Mouse (Mus musculus) embryo, embryonic 10 days (tissue): ENCODE measurements at regions not wholly inside any gene's neighbourhood (a gene's known extent, or its start where the extent isn't known, plus 50 kb on each side); places are given as distances from the start of the nearest gene placed in this dataset.

ENCODE experiments used
- DNase-seq: peaks from one replicate; pipeline ENCODE4 v3.0.0-alpha.2; 2015; ENCODE audit warnings: low spot score

DNA sequence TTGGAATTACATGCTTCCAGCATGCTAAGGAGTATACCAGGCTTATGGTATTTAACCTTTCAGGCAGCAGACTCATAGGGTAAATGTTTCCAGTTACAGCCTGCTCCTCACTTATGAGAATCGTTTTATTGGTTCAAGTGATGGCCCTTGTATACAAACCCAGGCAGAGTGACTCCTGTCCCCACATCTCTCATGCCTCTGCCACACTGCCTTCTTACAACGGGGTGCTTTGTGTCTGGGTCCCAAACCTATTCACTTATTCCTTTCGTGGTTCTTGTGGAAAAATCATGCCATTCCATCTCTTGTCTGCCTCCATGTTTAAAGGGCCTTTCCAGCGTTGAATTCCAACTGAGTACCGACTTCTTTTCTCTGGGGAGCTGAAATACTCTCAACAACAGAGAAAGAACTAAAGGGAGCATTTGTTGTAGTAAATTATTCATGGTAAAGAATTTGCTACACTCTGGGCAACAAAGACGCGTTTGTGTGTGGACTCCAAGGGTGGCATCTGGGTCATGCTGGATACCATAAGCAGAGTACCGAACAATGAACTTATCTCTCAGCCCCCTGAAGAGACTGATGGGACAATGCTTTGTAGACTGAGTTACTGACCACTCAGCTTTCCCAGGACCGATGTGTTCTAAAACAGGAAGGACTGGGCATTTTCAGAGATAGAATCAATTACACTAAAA is 291.6 kb downstream of the Pten start:
- peak; percentile 18 for DNase-seq

DNA sequence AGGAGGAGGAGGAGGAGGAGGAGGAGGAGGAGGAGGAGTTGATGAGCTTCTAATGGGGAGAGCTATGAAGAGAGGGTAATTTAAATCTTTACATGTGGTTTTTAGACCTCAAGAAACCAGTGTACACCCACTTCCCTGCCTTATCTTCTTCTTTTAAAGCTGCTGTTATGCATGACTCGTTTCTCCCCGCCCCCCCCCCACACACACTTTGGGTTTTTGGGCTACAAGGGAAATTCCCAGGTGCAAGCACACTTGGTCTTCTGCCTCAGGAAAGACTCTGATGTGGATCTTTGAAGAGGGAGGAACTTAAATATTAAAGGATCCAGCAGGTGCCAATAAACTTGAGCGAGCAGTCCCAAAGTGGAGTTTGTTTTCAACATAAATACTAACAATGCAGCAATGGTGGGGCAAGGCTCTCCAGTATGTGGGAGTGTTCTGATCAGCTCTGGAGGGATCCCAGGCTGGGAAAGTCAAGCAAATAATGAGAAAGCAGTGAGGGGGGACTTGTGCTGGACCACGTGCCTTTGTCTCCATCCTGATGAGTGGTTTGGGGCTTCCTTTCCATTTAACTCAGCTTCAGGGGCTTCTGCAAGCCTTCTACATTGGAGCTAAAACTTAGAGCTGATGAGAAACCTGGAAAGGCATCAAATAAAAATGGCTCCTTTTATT is 296.0 kb downstream of the Pten start:
- DNase-seq, result no peak

GRCm38 (mm10) chr19:33056372-33056791 is 299.1 kb downstream of the Pten start:
- no peak for DNase-seq

GRCm38 (mm10) chr19:33061006-33061405 is 303.7 kb downstream of the Pten start:
- no peak for DNase-seq

GRCm38 (mm10) chr19:33062165-33063058 is 305.1 kb downstream of the Pten start:
- no peak for DNase-seq

- DNase-seq, result peak; percentile 21
Measured at GRCm38 (mm10) chr19:33065274-33066200, 308.2 kb downstream of the Pten start.

GRCm38 (mm10) chr19:33068351-33068955 is 311.2 kb downstream of the Pten start:
- no peak for DNase-seq

GRCm38 (mm10) chr19:33069761-33070160 is 312.5 kb downstream of the Pten start:
- DNase-seq, result no peak

GRCm38 (mm10) chr19:33072299-33072698 is 315.0 kb downstream of the Pten start:
- DNase-seq, result no peak

DNA sequence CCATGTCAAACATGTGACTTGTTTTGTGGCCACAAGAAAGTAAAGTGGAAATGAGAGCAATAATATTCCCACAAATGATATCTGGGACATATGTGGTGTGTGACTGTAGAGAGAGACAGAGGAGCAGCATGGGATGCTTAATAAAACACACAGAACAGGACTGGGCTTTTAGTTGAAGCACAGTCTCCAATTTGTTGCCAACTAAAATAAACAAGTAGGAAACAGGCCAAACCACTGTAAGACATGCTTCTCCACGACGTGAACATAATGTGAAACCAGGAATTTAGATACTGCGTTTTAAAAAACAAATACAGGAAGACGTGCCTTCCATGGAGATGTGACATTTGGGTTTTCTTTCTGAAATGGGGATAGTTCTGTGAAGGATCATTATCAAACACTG is 317.2 kb downstream of the Rnls start:
- DNase-seq, result no peak

DNA sequence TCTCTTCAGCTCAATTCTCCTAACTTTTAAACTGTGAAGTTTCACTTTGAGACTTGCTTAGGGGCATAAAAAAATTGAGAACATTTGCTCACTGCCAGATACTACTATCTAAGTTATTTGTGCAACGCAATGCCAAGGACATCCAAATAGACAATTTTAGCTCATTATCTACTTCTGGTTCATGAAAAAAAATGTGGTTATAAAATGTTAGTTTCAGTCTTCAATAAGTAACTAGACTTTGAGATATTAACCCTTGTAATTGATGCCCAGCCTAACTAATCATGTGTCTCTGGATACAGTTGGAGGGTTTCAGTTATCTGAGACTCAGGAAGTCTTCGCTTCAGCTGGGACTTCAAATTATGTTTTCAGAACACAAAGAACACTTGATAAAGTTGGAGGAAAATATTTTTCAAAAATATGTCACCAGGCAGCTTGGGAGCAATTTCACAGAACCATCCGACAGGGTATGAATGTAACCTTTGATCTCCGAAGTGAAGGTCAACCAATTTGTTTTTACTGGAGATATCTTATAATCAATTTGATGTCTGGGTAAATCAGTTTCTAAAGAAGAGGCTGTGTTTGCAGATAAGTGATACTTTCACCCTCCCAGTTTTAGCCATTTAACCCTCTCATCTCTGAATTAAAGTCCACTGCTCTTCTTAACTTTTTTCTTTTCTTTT is 313.3 kb downstream of the Rnls start:
- DNase-seq, result no peak

DNA sequence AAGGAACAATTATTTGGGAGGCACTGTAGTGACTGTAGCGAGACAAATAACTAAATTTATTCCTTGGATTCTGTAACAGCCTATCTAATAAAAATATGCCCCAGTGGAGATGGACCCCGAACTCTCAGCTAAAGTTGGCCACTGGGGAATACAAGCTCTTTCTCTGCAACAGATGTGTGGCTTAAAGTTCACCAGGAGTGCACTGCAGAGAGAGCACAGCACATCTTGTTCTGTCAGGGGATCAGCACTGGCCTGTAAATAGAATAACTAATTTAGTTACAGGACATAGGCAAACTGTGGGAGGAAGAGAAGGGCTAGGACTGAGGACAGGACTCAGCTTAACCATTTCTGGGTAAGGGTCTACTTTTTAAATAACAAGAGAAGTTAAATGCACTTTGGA is 312.1 kb downstream of the Rnls start:
- DNase-seq, result no peak

DNA sequence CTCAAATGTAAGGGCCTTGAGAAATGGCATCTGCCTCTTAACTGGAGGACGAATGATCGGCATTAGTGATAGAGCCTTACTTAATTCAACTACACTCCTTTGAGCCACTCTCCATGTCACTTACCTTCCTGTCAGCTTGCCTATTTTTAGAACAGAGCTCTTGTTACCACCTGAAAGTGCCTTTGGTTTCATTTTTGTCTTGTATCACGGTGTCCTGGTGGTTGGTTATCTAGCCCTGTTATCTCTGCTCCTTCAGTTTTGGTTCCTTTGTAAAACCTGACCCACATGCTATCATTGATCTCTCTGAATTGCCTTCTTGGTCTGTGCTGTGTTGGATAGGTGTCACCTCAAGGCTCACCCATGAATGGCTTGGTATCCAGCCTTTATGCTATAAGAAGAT is 310.6 kb downstream of the Rnls start:
- no peak for DNase-seq

DNA sequence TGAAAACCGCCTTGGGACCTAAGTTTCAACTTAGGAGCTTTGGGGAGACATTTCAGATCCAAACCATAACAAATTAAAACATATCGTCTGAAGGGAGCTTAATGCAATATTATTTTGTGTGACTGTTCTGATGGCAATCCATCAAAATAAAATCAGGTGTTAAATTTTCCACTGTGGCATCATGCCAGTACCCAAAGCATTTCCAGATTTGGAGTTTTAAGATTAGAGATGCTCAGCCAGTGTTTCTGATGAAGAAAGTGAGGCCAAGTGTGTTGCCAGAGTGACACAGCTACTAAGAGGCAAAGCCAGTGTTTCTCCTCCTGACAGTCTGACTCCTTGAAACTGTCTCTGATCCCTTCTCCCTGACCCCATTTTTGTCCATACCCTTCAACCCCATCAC is 308.7 kb downstream of the Rnls start:
- no peak for DNase-seq

- DNase-seq, result no peak
Measured at GRCm38 (mm10) chr19:33084683-33085082, 307.4 kb downstream of the Rnls start.
